Mouse (Mus musculus) ovary, adult 10 weeks (tissue): ENCODE data around the gene Nsd1. TPM values are rescaled to one million over a fixed set of nuclear protein-coding genes. Genes with fewer than 3 reads are reported as not detected.

ENCODE experiments used
- polyA plus RNA-seq: library from polyadenylated mRNA; stranded (reverse); fragments of 350-450 nt; fragmentation: Illumina TruSeq; extraction: RNeasy Lipid Tissue Mini Kit (QIAGEN cat#74804); gene quantifications from one replicate; pipeline ENCODE4 v1.2.3, GENCODE M21; 2014

Nsd1 gene
- polyA plus RNA-seq = 125 TPM

DNA sequence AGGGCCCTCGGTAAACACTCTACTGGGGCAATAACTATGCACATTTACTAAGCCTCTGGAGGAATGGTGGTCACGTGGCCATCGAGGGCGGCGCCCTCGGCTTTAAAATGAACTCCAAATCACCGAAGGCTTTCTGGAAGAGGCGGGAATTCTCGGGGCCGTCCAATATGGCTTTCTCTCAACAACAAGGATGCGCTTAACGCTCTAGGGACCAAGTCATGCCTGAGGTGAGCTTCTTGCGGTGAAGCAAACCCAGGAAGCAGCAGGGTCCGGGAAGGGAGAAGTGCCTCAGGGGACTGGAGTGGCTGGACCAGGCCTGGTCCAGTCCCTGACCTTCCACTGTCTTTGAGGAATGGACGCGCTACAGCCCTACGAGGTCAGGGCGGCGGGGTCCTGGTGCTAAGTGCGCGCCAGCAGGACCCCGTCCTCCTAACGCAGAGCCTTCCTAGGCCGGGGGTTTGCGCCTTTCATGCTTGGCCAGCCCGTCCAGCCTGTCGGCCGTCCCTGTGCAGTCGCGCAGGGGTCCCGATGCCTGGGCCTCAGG lies at the start of gene Nsd1:
Nsd1 (plus strand) TSS at position 134 of the 544 bp plus-strand sequence.

DNA sequence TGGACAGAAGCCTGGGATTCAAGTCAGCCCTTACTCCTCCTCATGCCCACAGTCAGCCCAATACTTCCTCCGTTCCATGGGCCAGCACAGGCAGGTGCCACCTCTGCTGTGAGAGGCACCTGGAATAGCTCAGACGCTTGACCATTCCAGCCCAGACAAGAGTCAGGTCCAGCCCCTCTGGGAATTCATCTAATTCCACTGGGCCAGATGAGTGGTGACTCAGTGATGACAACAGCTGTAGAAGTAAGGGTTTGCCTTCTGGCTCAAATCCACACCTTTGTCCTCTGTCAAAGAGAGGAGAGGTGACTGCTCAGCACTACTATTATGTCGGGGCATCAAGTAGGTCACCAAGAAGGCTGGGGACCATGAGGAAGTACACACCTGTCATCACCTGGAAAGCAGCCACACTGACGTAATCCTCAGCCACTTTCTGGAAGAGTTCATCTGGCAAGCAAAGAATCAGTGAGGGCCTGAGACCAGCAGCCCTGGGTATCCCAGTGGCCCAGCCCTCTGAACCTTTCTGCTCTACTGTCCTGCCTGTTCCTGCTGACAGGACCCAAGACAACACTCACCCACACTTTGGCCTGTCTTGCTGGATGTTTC lies 110.5 kb downstream of the Nsd1 start, which contains the start of gene Prelid1:
Prelid1 (plus strand) TSS at position 570 of the 603 bp plus-strand sequence.

DNA sequence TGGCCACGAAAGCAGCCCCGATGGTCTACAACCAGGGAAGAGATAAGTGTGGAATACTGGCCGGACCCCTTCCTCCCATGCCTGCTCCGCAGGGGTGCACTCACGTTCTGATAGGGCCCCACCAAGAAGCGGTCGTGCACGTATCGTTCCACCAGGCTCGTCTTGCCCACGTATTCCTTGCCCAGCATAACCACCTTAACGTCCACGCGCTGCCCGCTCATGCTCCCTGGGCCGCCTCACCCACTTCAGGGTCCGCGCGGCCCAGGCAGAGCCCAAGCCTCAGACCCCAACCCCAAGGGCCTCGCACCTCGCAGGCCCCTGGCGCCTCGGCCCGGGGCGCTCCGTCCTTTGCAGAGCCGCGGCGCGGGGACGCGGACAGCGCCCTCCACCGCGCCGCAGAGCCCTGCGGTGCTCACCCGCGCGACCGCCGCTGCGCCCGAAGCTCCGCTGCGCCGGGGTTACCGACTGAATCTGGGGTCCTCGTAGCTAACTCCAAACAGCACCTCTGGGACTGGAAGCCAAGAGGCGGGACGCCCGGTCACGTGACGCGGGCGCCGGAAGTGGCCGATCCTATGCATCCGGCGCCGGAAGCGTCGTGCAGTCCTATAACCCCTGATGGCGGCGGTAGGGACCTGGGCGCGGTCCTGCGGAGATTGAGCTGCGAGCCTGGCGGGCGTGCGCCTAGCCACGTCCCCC lies 112.0 kb downstream of the Nsd1 start, which contains the start of gene Rab24:
Rab24 (minus strand) TSS at position 513 of the 696 bp plus-strand sequence.

DNA sequence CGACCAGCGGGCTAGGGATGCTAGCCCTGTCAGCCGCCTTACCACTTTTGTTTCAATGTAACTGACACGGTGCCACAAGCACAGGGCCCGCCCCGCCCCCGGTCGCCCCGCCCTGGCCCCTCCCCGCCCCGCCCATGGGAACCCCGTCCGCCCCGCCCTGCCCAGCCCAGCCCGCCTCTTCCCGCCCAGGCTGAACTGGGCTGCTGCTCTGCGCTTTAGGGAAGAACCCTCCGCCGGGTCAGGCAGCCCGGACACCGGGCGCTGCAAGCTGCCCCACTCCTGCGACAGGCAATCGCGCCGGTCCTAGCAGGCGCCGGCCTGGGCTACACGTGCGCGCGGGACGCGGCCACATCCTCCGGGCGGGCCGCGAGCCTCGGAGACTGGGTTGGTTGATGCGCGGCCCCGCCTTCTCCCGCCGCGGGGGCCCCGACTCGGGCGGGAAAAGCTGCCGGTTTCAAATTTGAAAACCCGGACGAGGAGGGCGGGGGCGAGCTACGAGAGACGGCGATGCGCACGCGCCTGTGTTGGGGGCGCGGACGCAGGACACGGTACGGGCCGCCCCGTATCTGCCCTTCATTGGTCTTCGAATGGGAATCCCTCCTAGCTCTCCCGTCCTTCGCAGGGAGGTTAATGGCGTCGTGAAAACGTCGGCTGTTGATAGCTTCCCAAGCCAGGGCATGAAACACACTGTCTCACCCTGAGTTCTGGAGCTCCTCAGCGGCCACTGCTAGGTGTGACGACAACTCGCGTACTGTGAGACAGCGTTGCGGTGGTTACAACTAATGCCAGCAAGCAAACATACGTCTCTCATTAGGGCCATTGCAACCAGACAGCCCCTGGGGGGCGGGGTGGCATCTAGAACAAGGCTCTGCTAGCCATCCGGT lies 120.3 kb downstream of the Nsd1 start, which contains the start of gene Mxd3:
Mxd3 (minus strand) TSS at position 141 of the 884 bp plus-strand sequence.

DNA sequence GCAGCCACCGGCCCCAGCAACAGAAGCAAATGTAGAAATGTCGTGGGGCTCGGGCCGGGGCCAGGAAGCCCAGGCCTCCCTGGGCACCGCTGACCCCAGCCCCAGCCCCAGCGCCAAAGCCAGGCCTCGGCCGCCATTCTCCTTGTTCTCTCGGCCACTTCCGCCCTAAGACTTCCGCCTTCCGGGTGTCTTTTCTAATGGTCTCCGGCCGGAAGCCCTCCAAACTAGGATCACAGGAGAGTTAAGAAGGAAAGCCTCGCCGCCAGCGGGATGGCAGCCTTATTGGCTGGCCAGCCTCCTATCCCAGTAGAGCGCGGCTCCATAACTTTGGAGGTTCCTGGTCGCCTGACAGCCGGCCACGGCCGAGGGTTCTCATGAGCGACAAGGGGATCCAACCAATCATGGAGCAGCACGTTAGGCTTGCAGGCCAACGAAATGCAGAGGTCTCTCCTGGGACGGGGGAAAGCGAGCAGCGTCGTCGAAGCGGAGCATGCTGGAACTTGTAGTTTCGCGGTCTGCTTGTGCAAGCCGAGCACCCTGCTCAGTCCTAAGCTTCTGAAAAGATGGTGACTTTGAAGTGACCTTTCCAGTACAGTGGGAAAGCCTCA lies 153.0 kb downstream of the Nsd1 start, which contains the start of gene Lman2:
Lman2 (minus strand) TSS at position 331 of the 608 bp plus-strand sequence.

Other genes starting within 250 kb of the Nsd1 start
- not detected for gene Hk3, start 188.4 kb upstream of the Nsd1 start, polyA plus RNA-seq
- 46.3 TPM for gene Uimc1, start 109.5 kb upstream of the Nsd1 start, polyA plus RNA-seq
- gene Zfp346, start 104.5 kb upstream of the Nsd1 start, polyA plus RNA-seq = 8.5 TPM
- gene Gm17617, start 76.2 kb upstream of the Nsd1 start, polyA plus RNA-seq = not detected
- 0.34 TPM for gene Fgfr4, start 57.1 kb upstream of the Nsd1 start, polyA plus RNA-seq
- gene Prelid1, start 110.7 kb downstream of the Nsd1 start, polyA plus RNA-seq = 4.0 TPM
- 3.6 TPM for gene Rab24, start 112.2 kb downstream of the Nsd1 start, polyA plus RNA-seq
- 0.68 TPM for gene Mxd3, start 120.0 kb downstream of the Nsd1 start, polyA plus RNA-seq
- 34.2 TPM for gene Lman2, start 153.0 kb downstream of the Nsd1 start, polyA plus RNA-seq
- not detected for gene Rgs14, start 159.9 kb downstream of the Nsd1 start, polyA plus RNA-seq
- gene Slc34a1, start 188.4 kb downstream of the Nsd1 start, polyA plus RNA-seq = not detected
- not detected for gene Pfn3, start 205.4 kb downstream of the Nsd1 start, polyA plus RNA-seq
- not detected for gene F12, start 217.0 kb downstream of the Nsd1 start, polyA plus RNA-seq
- gene Grk6, start 235.3 kb downstream of the Nsd1 start, polyA plus RNA-seq = 4.1 TPM